Mouse (Mus musculus) heart, embryonic 16.5 days (tissue): ENCODE results near the gene Tmem270. TPM values are rescaled to one million over a fixed set of nuclear protein-coding genes. Genes with fewer than 3 reads are reported as not detected.
"Not testable (repeated sequence)": the region's sequence is repeated elsewhere in the genome, so short reads cannot be mapped to it uniquely, and the experiment has no call there.

Experiments
- ATAC-seq: fragments of 200-750 bp; cut with Nextera tagmentation; replicated peaks from 2 replicates; pipeline ENCODE4 v1.8.0; 2017; ENCODE audit warnings: moderate number of reproducible peaks; ENCODE audit not compliant: insufficient read depth, low FRiP score; ENCODE audit errors: extremely low read depth
- H3K27ac ChIP-seq: fragments of 300-500 bp; sonication (generic); 2 replicates; pipeline ENCODE4 v1.5.1; 2014; ENCODE audit warnings: mild to moderate bottlenecking, low read length, control low read depth, moderate library complexity
- H3K27me3 ChIP-seq: fragments of 300-500 bp; sonication (generic); 2 replicates; pipeline ENCODE4 v1.6.1; 2014; ENCODE audit warnings: low read length, mixed read lengths; ENCODE audit not compliant: control insufficient read depth, insufficient read depth
- H3K36me3 ChIP-seq: fragments of 300-500 bp; sonication (generic); 2 replicates; pipeline ENCODE4 v1.6.1; 2014; ENCODE audit not compliant: control insufficient read depth, insufficient read depth
- H3K4me1 ChIP-seq: fragments of 300-500 bp; sonication (generic); 2 replicates; pipeline ENCODE4 v1.6.1; 2014; ENCODE audit warnings: low read length, mixed read lengths; ENCODE audit not compliant: control insufficient read depth, insufficient read depth
- H3K4me2 ChIP-seq: fragments of 300-500 bp; sonication (generic); 2 replicates; pipeline ENCODE4 v1.6.1; 2014; ENCODE audit warnings: low read depth, mild to moderate bottlenecking, control low read depth, low read length
- H3K4me3 ChIP-seq: fragments of 300-500 bp; sonication (generic); 2 replicates; pipeline ENCODE4 v1.5.1; 2014; ENCODE audit warnings: mild to moderate bottlenecking, control low read depth, low read length
- H3K9ac ChIP-seq: fragments of 300-500 bp; sonication (generic); 2 replicates; pipeline ENCODE4 v1.6.1; 2014; ENCODE audit warnings: low read length, control low read depth
- H3K9me3 ChIP-seq: fragments of 300-500 bp; sonication (generic); replicated peaks from 2 replicates; pipeline ENCODE4 v1.6.1; 2016; ENCODE audit warnings: low read length; ENCODE audit not compliant: control insufficient read depth
- WGBS: fragments of 180-500 bp; shearing (Covaris S2); extraction: QIAGEN DNeasy Blood & Tissue Kit; methylation state at CpG from one replicate; pipeline ENCODE4 v1.1.7; 2014; 5-methylcytosine and 5-hydroxymethylcytosine counted together
- polyA plus RNA-seq: library from polyadenylated mRNA; unstranded; fragments of >200 nt; fragmentation: Nextera tagmentation; extraction: Ambion mirVana; gene quantifications from 2 replicates; pipeline ENCODE4 v1.2.1, GENCODE M21; 2015

Tmem270 gene
- polyA plus RNA-seq, 1 experiment from 2014 or later = not detected

GRCm38 (mm10) chr5:134944179-134944578, 37.6 kb upstream of the Tmem270 start:
- no peak overlapping the region for H3K9ac ChIP-seq
- WGBS = 58% methylated on average over 5 of the region's 5 CpGs
- ATAC-seq = no peak
- no peak overlapping the region for H3K27ac ChIP-seq
- no peak overlapping the region for H3K4me3 ChIP-seq
- H3K4me2 ChIP-seq = no peak overlapping the region
- peaks cover 11% of the 10 kb centered on the region for H3K27me3 ChIP-seq
- peaks cover 17% of the 10 kb centered on the region for H3K4me1 ChIP-seq
- H3K9me3 ChIP-seq = no peaks in the 10 kb centered on the region
- no peaks in the 10 kb centered on the region for H3K36me3 ChIP-seq

- no peak overlapping the region for H3K9ac ChIP-seq
- H3K9me3 ChIP-seq = no peaks in the 10 kb centered on the region
- peaks cover 11% of the 10 kb centered on the region for H3K27me3 ChIP-seq
- no peak for ATAC-seq
- no peak overlapping the region for H3K27ac ChIP-seq
- WGBS = 45% methylated on average over 2 of the region's 2 CpGs
- H3K4me1 ChIP-seq = peaks cover 17% of the 10 kb centered on the region
- H3K4me2 ChIP-seq = no peak overlapping the region
- no peaks in the 10 kb centered on the region for H3K36me3 ChIP-seq
- no peak overlapping the region for H3K4me3 ChIP-seq
Measured at GRCm38 (mm10) chr5:134942740-134943139, 36.2 kb upstream of the Tmem270 start.

- Histone ChIP-seq H3K9ac (no peak overlapping the region), H3K4me3 (no peak overlapping the region), H3K36me3 (no peaks in the 10 kb centered on the region), H3K4me2 (no peak overlapping the region), H3K9me3 (no peaks in the 10 kb centered on the region), H3K27me3 (peaks cover 9% of the 10 kb centered on the region), H3K4me1 (peaks cover 7% of the 10 kb centered on the region), H3K27ac (peak overlapping the region; percentile 31; the same call in 1 of the 2 replicates)
- no peak for ATAC-seq
- 75% methylated on average over 14 of the region's 14 CpGs for WGBS
Measured at GRCm38 (mm10) chr5:134941472-134942209, 35.1 kb upstream of the Tmem270 start.

GRCm38 (mm10) chr5:134939554-134939953, 33.0 kb upstream of the Tmem270 start:
- H3K27me3 ChIP-seq, H3K4me3 ChIP-seq, H3K9ac ChIP-seq, H3K4me1 ChIP-seq, ATAC-seq, H3K4me2 ChIP-seq, H3K27ac ChIP-seq, H3K36me3 ChIP-seq, H3K9me3 ChIP-seq: not testable (repeated sequence)
- 80% methylated on average over 3 of the region's 7 CpGs for WGBS

GRCm38 (mm10) chr5:134939069-134939468, 32.5 kb upstream of the Tmem270 start:
- Histone ChIP-seq H3K36me3 (no peaks in the 10 kb centered on the region), H3K4me1 (peaks cover 3% of the 10 kb centered on the region), H3K27ac (no peak overlapping the region), H3K9ac (no peak overlapping the region), H3K4me2 (no peak overlapping the region), H3K4me3 (no peak overlapping the region), H3K27me3 (no peaks in the 10 kb centered on the region), H3K9me3 (no peaks in the 10 kb centered on the region)
- WGBS = 67% methylated on average over 3 of the region's 3 CpGs
- ATAC-seq = no peak

- Histone ChIP-seq H3K9ac (no peak overlapping the region), H3K4me3 (no peak overlapping the region), H3K4me2 (no peak overlapping the region), H3K9me3 (no peaks in the 10 kb centered on the region), H3K36me3 (no peaks in the 10 kb centered on the region), H3K27me3 (no peaks in the 10 kb centered on the region), H3K27ac (no peak overlapping the region), H3K4me1 (peaks cover 5% of the 10 kb centered on the region; the same call in 1 of the 2 replicates)
- WGBS = 75% methylated on average over 6 of the region's 6 CpGs
- ATAC-seq = no peak
Measured at GRCm38 (mm10) chr5:134936626-134937185, 30.2 kb upstream of the Tmem270 start.

GRCm38 (mm10) chr5:134936051-134936450, 29.5 kb upstream of the Tmem270 start:
- Histone ChIP-seq H3K9me3 (no peaks in the 10 kb centered on the region), H3K27ac (no peak overlapping the region), H3K4me3 (no peak overlapping the region), H3K4me1 (peaks cover 5% of the 10 kb centered on the region; the same call in 1 of the 2 replicates), H3K36me3 (no peaks in the 10 kb centered on the region), H3K9ac (no peak overlapping the region), H3K27me3 (no peaks in the 10 kb centered on the region), H3K4me2 (no peak overlapping the region)
- ATAC-seq = no peak
- 77% methylated on average over 6 of the region's 6 CpGs for WGBS

GRCm38 (mm10) chr5:134934666-134935065, 28.1 kb upstream of the Tmem270 start:
- Histone ChIP-seq H3K4me1 (peaks cover 5% of the 10 kb centered on the region; the same call in 1 of the 2 replicates), H3K27me3 (no peaks in the 10 kb centered on the region), H3K4me2 (no peak overlapping the region), H3K9ac (no peak overlapping the region), H3K27ac (no peak overlapping the region), H3K9me3 (no peaks in the 10 kb centered on the region), H3K36me3 (no peaks in the 10 kb centered on the region), H3K4me3 (no peak overlapping the region)
- no peak for ATAC-seq
- 81% methylated on average over 3 of the region's 3 CpGs for WGBS

- H3K36me3 ChIP-seq, ATAC-seq, H3K4me2 ChIP-seq, H3K9me3 ChIP-seq, H3K27ac ChIP-seq, H3K4me3 ChIP-seq, H3K4me1 ChIP-seq, H3K9ac ChIP-seq, H3K27me3 ChIP-seq: not testable (repeated sequence)
- WGBS = 89% methylated on average over 5 of the region's 5 CpGs
Measured at GRCm38 (mm10) chr5:134933686-134934085, 27.2 kb upstream of the Tmem270 start.
